Mouse (Mus musculus) hindbrain, embryonic 14.5 days (tissue): ENCODE measurements at regions not wholly inside any gene's neighbourhood (a gene's known extent, or its start where the extent isn't known, plus 50 kb on each side); places are given as distances from the start of the nearest gene placed in this dataset.

Source experiments
- ATAC-seq: fragments of 200-750 bp; cut with Nextera tagmentation; 2 replicates; pipeline ENCODE4 v1.8.0; 2017; ENCODE audit warnings: moderate number of reproducible peaks, mild to moderate bottlenecking, moderate TSS enrichment, moderate library complexity; ENCODE audit not compliant: low FRiP score
- DNase-seq: peaks from one replicate; pipeline ENCODE4 v3.0.0-alpha.2; 2015; ENCODE audit warnings: low spot score
- H3K27ac ChIP-seq: fragments of 300-500 bp; sonication (generic); 2 replicates; pipeline ENCODE4 v1.5.1; 2014; ENCODE audit warnings: mild to moderate bottlenecking, moderate library complexity
- H3K27me3 ChIP-seq: fragments of 300-500 bp; sonication (generic); 2 replicates; pipeline ENCODE4 v1.6.1; 2014; ENCODE audit warnings: mild to moderate bottlenecking, low read length, mixed read lengths; ENCODE audit not compliant: control insufficient read depth, insufficient read depth
- H3K36me3 ChIP-seq: fragments of 300-500 bp; sonication (generic); replicated peaks from 2 replicates; pipeline ENCODE4 v1.6.1; 2014; ENCODE audit not compliant: control insufficient read depth, insufficient read depth
- H3K4me1 ChIP-seq: fragments of 300-500 bp; sonication (generic); replicated peaks from 2 replicates; pipeline ENCODE4 v1.6.1; 2014; ENCODE audit warnings: antibody characterized with exemption, low read length, mixed read lengths; ENCODE audit not compliant: control insufficient read depth, insufficient read depth
- H3K4me2 ChIP-seq: fragments of 300-500 bp; sonication (generic); replicated peaks from 2 replicates; pipeline ENCODE4 v1.6.1; 2014; ENCODE audit warnings: mild to moderate bottlenecking, moderate library complexity
- H3K4me3 ChIP-seq: fragments of 300-500 bp; sonication (generic); replicated peaks from 2 replicates; pipeline ENCODE4 v1.5.1; 2014; ENCODE audit warnings: mild to moderate bottlenecking, low read length
- H3K9ac ChIP-seq: fragments of 300-500 bp; sonication (generic); 2 replicates; pipeline ENCODE4 v1.6.1; 2014
- H3K9me3 ChIP-seq: fragments of 300-500 bp; sonication (generic); 2 replicates; pipeline ENCODE4 v1.6.1; 2016; ENCODE audit warnings: low read length; ENCODE audit not compliant: control insufficient read depth
- WGBS: fragments of 180-500 bp; shearing (Covaris S2); extraction: QIAGEN DNeasy Blood & Tissue Kit; methylation state at CpG from one replicate; pipeline ENCODE4 v1.1.7; 2014; 5-methylcytosine and 5-hydroxymethylcytosine counted together

GRCm38 (mm10) chr10:96263544-96263943 lies 127.1 kb downstream of the Gm5426 start:
- no peaks in the 10 kb centered on the region for H3K36me3 ChIP-seq
- no peaks in the 10 kb centered on the region for H3K9me3 ChIP-seq
- no peak for ATAC-seq
- H3K9ac ChIP-seq, result no peak overlapping the region
- 24% methylated on average over 7 of the region's 7 CpGs for WGBS
- H3K4me1 ChIP-seq, result no peaks in the 10 kb centered on the region
- H3K27me3 ChIP-seq, result no peaks in the 10 kb centered on the region
- H3K27ac ChIP-seq, result no peak overlapping the region
- DNase-seq, result no peak
- H3K4me3 ChIP-seq, result no peak overlapping the region
- H3K4me2 ChIP-seq, result no peak overlapping the region

- Histone ChIP-seq H3K27ac (no peak overlapping the region), H3K4me2 (no peak overlapping the region), H3K9me3 (no peaks in the 10 kb centered on the region), H3K36me3 (no peaks in the 10 kb centered on the region), H3K27me3 (no peaks in the 10 kb centered on the region), H3K4me1 (no peaks in the 10 kb centered on the region), H3K9ac (no peak overlapping the region), H3K4me3 (no peak overlapping the region)
- WGBS, result 50% methylated on average over 5 of the region's 5 CpGs
- DNase-seq (no peak), ATAC-seq (no peak)
Measured at GRCm38 (mm10) chr10:96264433-96264832, 128.0 kb downstream of the Gm5426 start.

GRCm38 (mm10) chr10:96264866-96265265 lies 128.5 kb downstream of the Gm5426 start:
- no peaks in the 10 kb centered on the region for H3K4me1 ChIP-seq
- no peaks in the 10 kb centered on the region for H3K36me3 ChIP-seq
- no peak overlapping the region for H3K4me2 ChIP-seq
- H3K9ac ChIP-seq, result no peak overlapping the region
- DNase-seq, result no peak
- no peaks in the 10 kb centered on the region for H3K27me3 ChIP-seq
- no peaks in the 10 kb centered on the region for H3K9me3 ChIP-seq
- H3K27ac ChIP-seq, result no peak overlapping the region
- no peak for ATAC-seq
- H3K4me3 ChIP-seq, result no peak overlapping the region
- 72% methylated on average over 4 of the region's 4 CpGs for WGBS

- Histone ChIP-seq H3K4me3 (no peak overlapping the region), H3K4me1 (no peaks in the 10 kb centered on the region), H3K9me3 (no peaks in the 10 kb centered on the region), H3K27ac (no peak overlapping the region), H3K36me3 (no peaks in the 10 kb centered on the region), H3K27me3 (no peaks in the 10 kb centered on the region), H3K9ac (no peak overlapping the region), H3K4me2 (no peak overlapping the region)
- 73% methylated on average over 9 of the region's 9 CpGs for WGBS
- ATAC-seq, result no peak
- no peak for DNase-seq
Measured at GRCm38 (mm10) chr10:96266100-96266735, 129.8 kb downstream of the Gm5426 start.

GRCm38 (mm10) chr10:96267603-96268002 lies 131.2 kb downstream of the Gm5426 start:
- DNase-seq (no peak), ATAC-seq (no peak)
- no peak overlapping the region for H3K4me2 ChIP-seq
- no peaks in the 10 kb centered on the region for H3K4me1 ChIP-seq
- no peak overlapping the region for H3K27ac ChIP-seq
- H3K27me3 ChIP-seq, result no peaks in the 10 kb centered on the region
- H3K9me3 ChIP-seq, result no peaks in the 10 kb centered on the region
- 89% methylated on average over 4 of the region's 4 CpGs for WGBS
- no peaks in the 10 kb centered on the region for H3K36me3 ChIP-seq
- H3K4me3 ChIP-seq, result no peak overlapping the region
- no peak overlapping the region for H3K9ac ChIP-seq

GRCm38 (mm10) chr10:96273607-96274365 lies 137.4 kb downstream of the Gm5426 start:
- 89% methylated on average over 7 of the region's 7 CpGs for WGBS
- ATAC-seq (no peak), DNase-seq (no peak)

GRCm38 (mm10) chr10:96280149-96280548 lies 143.7 kb downstream of the Gm5426 start:
- WGBS, result 95% methylated on average over 6 of the region's 6 CpGs
- H3K27me3 ChIP-seq, result no peaks in the 10 kb centered on the region
- H3K27ac ChIP-seq, result no peak overlapping the region
- H3K4me1 ChIP-seq, result no peaks in the 10 kb centered on the region
- no peak for ATAC-seq
- no peak overlapping the region for H3K4me2 ChIP-seq
- DNase-seq, result no peak
- no peak overlapping the region for H3K9ac ChIP-seq
- H3K9me3 ChIP-seq, result no peaks in the 10 kb centered on the region
- H3K4me3 ChIP-seq, result no peak overlapping the region
- H3K36me3 ChIP-seq, result no peaks in the 10 kb centered on the region

More at GRCm38 (mm10) chr10:96273607-96274365, 137.4 kb downstream of the Gm5426 start:
- Histone ChIP-seq H3K9me3 (no peaks in the 10 kb centered on the region), H3K9ac (no peak overlapping the region), H3K36me3 (no peaks in the 10 kb centered on the region), H3K4me1 (no peaks in the 10 kb centered on the region), H3K27me3 (no peaks in the 10 kb centered on the region), H3K27ac (no peak overlapping the region), H3K4me2 (no peak overlapping the region), H3K4me3 (no peak overlapping the region)

- DNase-seq (no peak), ATAC-seq (no peak)
- 71% methylated on average over 10 of the region's 10 CpGs for WGBS
- Histone ChIP-seq H3K27me3 (no peaks in the 10 kb centered on the region), H3K4me1 (no peaks in the 10 kb centered on the region), H3K4me3 (no peak overlapping the region), H3K9me3 (no peaks in the 10 kb centered on the region), H3K36me3 (no peaks in the 10 kb centered on the region), H3K4me2 (no peak overlapping the region), H3K27ac (no peak overlapping the region), H3K9ac (no peak overlapping the region)
Measured at GRCm38 (mm10) chr10:96285407-96286093, 149.1 kb downstream of the Gm5426 start.

- Histone ChIP-seq H3K4me1 (no peaks in the 10 kb centered on the region), H3K9ac (no peak overlapping the region), H3K4me2 (no peak overlapping the region), H3K27ac (no peak overlapping the region), H3K9me3 (no peaks in the 10 kb centered on the region), H3K4me3 (no peak overlapping the region), H3K27me3 (no peaks in the 10 kb centered on the region), H3K36me3 (no peaks in the 10 kb centered on the region)
- ATAC-seq (no peak), DNase-seq (no peak)
- WGBS, result 84% methylated on average over 2 of the region's 2 CpGs
Measured at GRCm38 (mm10) chr10:96286094-96286485, 149.7 kb downstream of the Gm5426 start.
